Mouse (Mus musculus) gastrocnemius, adult 2 months (tissue): ENCODE measurements around the gene Cdh12. TPM values are rescaled to one million over a fixed set of nuclear protein-coding genes. Genes with fewer than 3 reads are reported as not detected.

Source experiments
- DNase-seq: peaks from one replicate; pipeline ENCODE4 v3.0.0; 2022
- H3K27ac ChIP-seq: fragments of 200-600 bp; 2 replicates; pipeline ENCODE4 v1.8.1; 2022; ENCODE audit warnings: mild to moderate bottlenecking
- H3K4me3 ChIP-seq: fragments of 200-600 bp; 2 replicates; pipeline ENCODE4 v1.8.1; 2022; ENCODE audit warnings: mild to moderate bottlenecking, moderate library complexity
- CTCF ChIP-seq: fragments of 200-600 bp; IDR thresholded peaks from 2 replicates; pipeline ENCODE4 v1.8.1; 2022; ENCODE audit warnings: antibody characterized with exemption, mild to moderate bottlenecking, moderate library complexity
- intact Hi-C: fragments of 180-260 bp; cut with DNase I; formaldehyde crosslinking; loops from one replicate; pipeline ENCODE4 v1.15.1; 2025
- total RNA-seq, 2 experiments: library from RNA; stranded (reverse); gene quantifications; 2 replicates each; pipeline ENCODE4 v1.2.3; 2021

Gene Cdh12
- total RNA-seq, 2 experiments from 2014 or later, result not detected

DNA sequence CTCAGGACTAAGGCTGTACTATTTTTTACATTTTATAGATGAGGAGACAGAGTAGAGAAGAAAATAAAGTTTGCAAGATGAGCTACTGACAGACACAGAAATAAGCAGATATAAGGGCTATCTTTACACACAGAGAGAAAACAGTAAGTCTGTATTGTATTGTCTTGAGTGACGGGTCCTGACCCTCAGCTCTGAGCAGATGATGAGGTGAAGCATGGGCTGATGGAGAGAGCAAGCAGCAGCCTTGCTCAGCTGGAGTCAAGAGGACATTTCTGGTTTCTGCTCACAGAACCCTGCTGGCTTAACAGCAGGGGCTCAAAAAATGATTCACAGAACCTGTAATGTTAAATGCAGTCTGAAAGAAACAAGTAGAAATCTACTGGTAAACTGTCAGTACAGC, 386.8 kb downstream of the Cdh12 start:
- DNase-seq, result no peak
- Histone ChIP-seq H3K27ac (no peak overlapping the region), H3K4me3 (no peak overlapping the region)
- intact Hi-C loops, result no loop called here
- no peak for TF ChIP-seq CTCF

DNA sequence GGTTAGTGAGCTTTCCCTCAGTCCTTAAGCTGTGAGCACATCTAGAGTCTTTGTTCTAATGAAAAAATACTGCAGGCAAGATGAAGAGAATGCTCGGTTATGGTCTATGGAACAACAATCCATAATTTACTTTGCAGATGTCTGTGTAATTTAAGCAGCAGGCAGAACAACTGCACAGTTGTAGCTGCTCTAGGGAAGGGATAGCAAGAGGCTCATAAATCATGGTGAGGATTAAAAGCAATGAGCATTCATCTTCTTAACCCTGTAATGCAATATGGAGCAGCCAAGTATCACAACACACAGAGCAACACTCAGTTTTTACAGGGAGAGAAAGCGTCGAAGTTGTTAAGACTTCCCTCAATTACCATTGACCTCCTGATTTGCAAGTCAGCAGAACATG, 387.9 kb downstream of the Cdh12 start:
- TF ChIP-seq CTCF, result no peak
- Histone ChIP-seq H3K27ac (no peak overlapping the region), H3K4me3 (no peak overlapping the region)
- DNase-seq, result no peak
- intact Hi-C loops, result no loop called here

- no peak for TF ChIP-seq CTCF
- intact Hi-C loops, result no loop called here
- DNase-seq, result no peak
- Histone ChIP-seq H3K4me3 (no peak overlapping the region), H3K27ac (no peak overlapping the region)
Measured at GRCm38 (mm10) chr15:20841479-20841878, 392.4 kb downstream of the Cdh12 start.

GRCm38 (mm10) chr15:20863076-20863475, 414.0 kb downstream of the Cdh12 start:
- no peak overlapping the region for H3K27ac ChIP-seq
- TF ChIP-seq CTCF, result no peak
- DNase-seq, result no peak
- intact Hi-C loops, result no loop called here
- no peak overlapping the region for H3K4me3 ChIP-seq

- no peak for DNase-seq
- Histone ChIP-seq H3K4me3 (no peak overlapping the region), H3K27ac (no peak overlapping the region)
- no peak for TF ChIP-seq CTCF
- intact Hi-C loops, result no loop called here
Measured at GRCm38 (mm10) chr15:20872518-20872917, 423.5 kb downstream of the Cdh12 start.

GRCm38 (mm10) chr15:20876993-20877392, 427.9 kb downstream of the Cdh12 start:
- intact Hi-C loops, result no loop called here
- no peak for DNase-seq

GRCm38 (mm10) chr15:20893471-20893870, 444.4 kb downstream of the Cdh12 start:
- intact Hi-C loops, result no loop called here
- DNase-seq, result no peak

More at GRCm38 (mm10) chr15:20876993-20877392, 427.9 kb downstream of the Cdh12 start:
- TF ChIP-seq CTCF, result no peak
- H3K4me3 ChIP-seq, result no peak overlapping the region
- H3K27ac ChIP-seq, result no peak overlapping the region

GRCm38 (mm10) chr15:20902568-20902967, 453.5 kb downstream of the Cdh12 start:
- no peak for TF ChIP-seq CTCF
- Histone ChIP-seq H3K27ac (no peak overlapping the region), H3K4me3 (no peak overlapping the region)
- no peak for DNase-seq
- intact Hi-C loops, result no loop called here

More at GRCm38 (mm10) chr15:20893471-20893870, 444.4 kb downstream of the Cdh12 start:
- Histone ChIP-seq H3K4me3 (no peak overlapping the region), H3K27ac (no peak overlapping the region)
- no peak for TF ChIP-seq CTCF

- H3K4me3 ChIP-seq, result no peak overlapping the region
- H3K27ac ChIP-seq, result no peak overlapping the region
- intact Hi-C loops, result no loop called here
- TF ChIP-seq CTCF, result no peak
- DNase-seq, result no peak
Measured at GRCm38 (mm10) chr15:20928221-20928620, 479.2 kb downstream of the Cdh12 start.

DNA sequence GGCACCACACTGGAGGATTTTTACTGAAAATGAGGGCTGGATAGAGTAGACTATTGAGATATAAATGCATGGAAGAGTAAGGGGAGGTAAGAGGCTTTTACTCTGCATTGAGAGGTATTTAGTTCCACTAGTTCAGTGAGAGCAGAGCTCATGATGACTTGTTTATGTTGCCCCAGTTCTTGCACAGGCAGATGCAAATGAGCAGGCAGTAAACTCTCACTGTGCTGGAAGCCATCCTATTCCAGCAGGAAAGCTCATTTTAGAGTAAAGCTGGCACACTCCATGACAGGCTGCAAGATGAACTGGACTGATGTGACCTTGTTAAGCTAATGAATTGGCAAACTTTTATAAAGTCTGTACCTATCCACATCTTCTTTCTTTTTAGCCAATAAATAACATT, 494.9 kb downstream of the Cdh12 start:
- no peak overlapping the region for H3K27ac ChIP-seq

DNA sequence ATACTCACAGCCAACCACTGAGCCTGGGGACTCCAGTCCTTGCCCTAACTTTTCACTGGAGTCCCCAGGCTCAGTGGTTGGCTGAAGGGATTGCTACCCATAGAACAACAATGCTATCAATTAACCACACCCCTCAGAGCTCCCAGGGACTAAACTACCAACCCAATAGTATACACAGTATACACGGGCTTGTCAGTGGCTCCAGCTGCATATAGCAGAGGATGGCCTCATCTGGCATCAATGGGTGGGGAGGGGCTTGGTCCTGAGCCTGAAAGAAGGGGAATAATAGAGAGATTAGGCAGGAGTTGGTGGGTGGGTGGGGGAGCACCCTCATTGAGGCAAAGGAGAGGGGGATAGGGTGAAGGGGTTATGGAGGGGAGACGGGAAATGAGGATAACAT, 518.4 kb downstream of the Cdh12 start:
- no peak for TF ChIP-seq CTCF
- H3K27ac ChIP-seq, result no peak overlapping the region
- intact Hi-C loops, result no loop called here
- no peak overlapping the region for H3K4me3 ChIP-seq
- DNase-seq, result no peak

More for the DNA sequence above, 494.9 kb downstream of the Cdh12 start:
- intact Hi-C loops, result no loop called here
- no peak overlapping the region for H3K4me3 ChIP-seq
- DNase-seq, result no peak
- no peak for TF ChIP-seq CTCF

DNA sequence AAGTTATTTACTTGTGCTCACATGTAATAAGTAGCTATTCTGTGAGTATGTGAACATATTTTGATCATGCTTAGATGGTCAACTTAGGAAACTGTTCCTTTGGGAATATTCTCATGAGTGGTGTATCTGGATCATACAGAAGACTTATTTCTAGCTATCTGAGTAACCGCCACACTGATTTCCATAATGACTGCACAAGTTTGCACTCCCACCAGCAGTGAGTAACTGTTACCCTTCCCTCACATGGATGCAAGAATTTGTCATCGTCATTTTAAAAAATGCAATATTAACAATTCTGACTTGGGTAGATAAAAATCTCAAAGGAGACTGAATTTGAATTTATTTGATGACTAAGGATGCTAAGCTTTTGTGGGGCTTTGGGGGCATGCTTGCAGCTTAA, 522.0 kb downstream of the Cdh12 start:
- intact Hi-C loops, result no loop called here
- no peak overlapping the region for H3K4me3 ChIP-seq
- H3K27ac ChIP-seq, result no peak overlapping the region
- DNase-seq, result no peak
- no peak for TF ChIP-seq CTCF

DNA sequence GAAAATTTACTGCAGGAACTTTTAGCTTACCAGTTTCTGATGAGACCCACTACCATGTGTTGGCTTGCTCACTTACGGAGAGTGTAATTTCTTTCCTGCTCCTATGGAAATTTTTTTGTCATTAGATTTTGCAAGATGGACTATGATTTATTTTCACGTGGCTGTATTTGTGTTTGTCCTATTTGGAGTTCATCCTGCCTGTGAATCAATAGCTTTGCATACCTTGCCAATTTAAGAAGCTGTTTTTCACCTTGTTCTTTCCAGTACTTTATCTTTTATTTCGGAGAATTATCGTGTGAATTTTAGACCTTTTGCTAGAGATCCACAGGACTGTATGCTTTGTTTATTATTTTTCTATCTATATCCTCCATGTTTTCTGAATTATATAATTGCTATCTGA, 551.5 kb downstream of the Cdh12 start:
- no peak for DNase-seq
- H3K27ac ChIP-seq, result no peak overlapping the region
- no peak overlapping the region for H3K4me3 ChIP-seq
- no peak for TF ChIP-seq CTCF
- intact Hi-C loops, result no loop called here

- intact Hi-C loops, result no loop called here
- H3K4me3 ChIP-seq, result no peak overlapping the region
- no peak for TF ChIP-seq CTCF
- DNase-seq, result no peak
- no peak overlapping the region for H3K27ac ChIP-seq
Measured at GRCm38 (mm10) chr15:21007931-21008330, 558.9 kb downstream of the Cdh12 start.

GRCm38 (mm10) chr15:21008487-21008886, 559.4 kb downstream of the Cdh12 start:
- DNase-seq, result no peak
- no peak for TF ChIP-seq CTCF
- Histone ChIP-seq H3K27ac (no peak overlapping the region), H3K4me3 (no peak overlapping the region)
- intact Hi-C loops, result no loop called here
